Mouse (Mus musculus) monocyte, adult 59 days (primary cell): ENCODE results near the gene Rps3a1. TPM values are rescaled to one million over a fixed set of nuclear protein-coding genes. Genes with fewer than 3 reads are reported as not detected.

Experiments used
- total RNA-seq, 2 experiments: library from RNA; stranded (reverse); gene quantifications; one replicate each; pipeline ENCODE4 v1.2.4; 2023

Gene Rps3a1
- total RNA-seq, result 1,000 to 10,000 TPM in 1 of 2 experiments, 100 to 1,000 TPM in 1; 969 to 1,082 TPM

GRCm38 (mm10) chr3:86142263-86142933 is at the start of gene Rps3a1:
Gene Rps3a1 (minus strand): TSS chr3:86142702.

Other genes starting within 250 kb of the Rps3a1 start
- under 1 TPM; 0.27 to 0.81 TPM for gene Sh3d19, start 171.6 kb downstream of the Rps3a1 start, total RNA-seq
- not detected for gene Prss48, start 140.2 kb downstream of the Rps3a1 start, total RNA-seq
- 10 to 100 TPM; 12.6 to 14.7 TPM for gene Lrba, start 82.0 kb upstream of the Rps3a1 start, total RNA-seq